Mouse (Mus musculus) lung, embryonic 14.5 days (tissue): Measurements from ENCODE around the gene Nkiras1. TPM values are rescaled to one million over a fixed set of nuclear protein-coding genes. Genes with fewer than 3 reads are reported as not detected.
"Not testable (repeated sequence)": the region's sequence is repeated elsewhere in the genome, so short reads cannot be mapped to it uniquely, and the experiment has no call there.

Experiments
- ATAC-seq: fragments of 200-750 bp; cut with Nextera tagmentation; 2 replicates; pipeline ENCODE4 v1.8.0; 2017; ENCODE audit warnings: mild to moderate bottlenecking, moderate TSS enrichment, moderate library complexity; ENCODE audit not compliant: insufficient read depth
- DNase-seq: peaks from one replicate; pipeline ENCODE4 v3.0.0-alpha.2; 2015
- H3K27ac ChIP-seq: fragments of 300-500 bp; sonication (generic); 2 replicates; pipeline ENCODE4 v1.5.1; 2014; ENCODE audit warnings: low read depth, mild to moderate bottlenecking, moderate library complexity
- H3K27me3 ChIP-seq: fragments of 300-500 bp; sonication (generic); 2 replicates; pipeline ENCODE4 v1.6.1; 2014; ENCODE audit warnings: low read length, control low read depth; ENCODE audit not compliant: insufficient read depth
- H3K36me3 ChIP-seq: fragments of 300-500 bp; sonication (generic); 2 replicates; pipeline ENCODE4 v1.6.1; 2014; ENCODE audit warnings: control low read depth; ENCODE audit not compliant: insufficient read depth
- H3K4me1 ChIP-seq: fragments of 300-500 bp; sonication (generic); 2 replicates; pipeline ENCODE4 v1.6.1; 2014; ENCODE audit warnings: antibody characterized with exemption, control low read depth; ENCODE audit not compliant: insufficient read depth
- H3K4me2 ChIP-seq: fragments of 300-500 bp; sonication (generic); 2 replicates; pipeline ENCODE4 v1.6.1; 2014; ENCODE audit warnings: mild to moderate bottlenecking
- H3K4me3 ChIP-seq: fragments of 300-500 bp; sonication (generic); 2 replicates; pipeline ENCODE4 v1.5.1; 2014; ENCODE audit warnings: low read depth, low read length
- H3K9ac ChIP-seq: fragments of 300-500 bp; sonication (generic); 2 replicates; pipeline ENCODE4 v1.6.1; 2014
- H3K9me3 ChIP-seq: fragments of 300-500 bp; sonication (generic); 2 replicates; pipeline ENCODE4 v1.6.1; 2016; ENCODE audit warnings: low read depth, low read length, control low read depth
- CTCF ChIP-seq: IDR thresholded peaks from 2 replicates; pipeline ENCODE4 v1.5.1; 2016; ENCODE audit warnings: antibody characterized with exemption, low read depth
- WGBS: fragments of 180-500 bp; shearing (Covaris S2); extraction: QIAGEN DNeasy Blood & Tissue Kit; methylation state at CpG from one replicate; pipeline ENCODE4 v1.1.7; 2014; 5-methylcytosine and 5-hydroxymethylcytosine counted together
- polyA plus RNA-seq: library from polyadenylated mRNA; unstranded; fragments of >200 nt; fragmentation: Nextera tagmentation; extraction: Ambion mirVana; gene quantifications from 2 replicates; pipeline ENCODE4 v1.2.1, GENCODE M21; 2014

Gene Nkiras1
- polyA plus RNA-seq, 1 experiment from 2014 or later: 12.8 TPM

DNA sequence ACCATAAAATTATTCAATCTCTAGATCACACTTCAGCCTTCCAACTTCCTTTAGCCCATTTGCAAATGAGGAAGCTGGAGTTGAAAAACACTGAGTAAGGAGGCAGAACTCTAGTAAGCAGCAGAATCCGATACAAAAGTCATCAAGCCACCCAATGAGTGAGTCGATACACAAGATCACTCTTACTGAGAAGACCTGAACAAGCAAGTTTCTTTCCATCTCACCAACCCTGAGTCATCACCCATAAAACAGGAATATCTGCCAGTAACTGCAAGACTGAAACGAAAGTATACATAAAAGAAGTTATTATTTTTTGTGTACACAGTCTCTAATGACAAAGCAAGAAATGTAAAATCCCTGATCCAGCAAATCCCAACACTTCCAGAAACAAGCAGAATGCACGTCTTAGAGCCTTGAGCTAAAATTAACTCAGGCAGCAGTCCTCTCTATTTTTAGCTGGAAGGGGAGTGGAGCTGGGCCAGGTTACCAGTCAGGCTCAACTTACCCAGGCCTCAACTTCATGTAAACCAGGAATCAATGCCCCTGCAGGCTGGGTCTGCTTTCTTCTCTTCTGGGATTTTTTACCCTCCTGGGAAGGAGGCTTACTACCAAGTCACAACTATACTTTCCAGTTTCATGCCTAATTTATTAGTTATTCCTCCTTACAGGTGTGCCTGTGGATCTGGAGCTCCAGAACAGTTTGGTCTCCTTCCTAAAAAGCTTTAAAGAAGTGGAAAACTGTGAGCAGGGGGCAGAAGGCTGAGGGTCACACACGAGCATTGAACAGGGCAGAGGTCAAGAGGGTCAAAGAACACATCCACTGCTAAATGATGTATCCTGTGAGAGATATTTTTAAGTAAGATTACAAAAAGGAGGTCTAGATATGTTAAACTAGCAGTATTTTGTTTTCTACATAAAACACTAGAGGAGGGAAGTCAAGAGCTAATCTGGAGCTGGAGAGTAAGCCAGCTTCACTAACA lies 36.7 kb upstream of the Nkiras1 start:
- H3K27me3 ChIP-seq: no peaks in the 10 kb centered on the region
- no peak overlapping the region for H3K4me3 ChIP-seq
- no peak overlapping the region for H3K4me2 ChIP-seq
- no peaks in the 10 kb centered on the region for H3K9me3 ChIP-seq
- no peaks in the 10 kb centered on the region for H3K36me3 ChIP-seq
- no peak overlapping the region for H3K27ac ChIP-seq
- no peak overlapping the region for H3K9ac ChIP-seq
- DNase-seq: no peak
- no peak for ATAC-seq
- TF ChIP-seq CTCF: no peak
- 57% methylated on average over 5 of the region's 5 CpGs for WGBS
- H3K4me1 ChIP-seq: no peaks in the 10 kb centered on the region

- WGBS: 79% methylated on average over 2 of the region's 2 CpGs
- DNase-seq, H3K36me3 ChIP-seq, H3K4me2 ChIP-seq, ATAC-seq, H3K9ac ChIP-seq, H3K9me3 ChIP-seq, H3K27me3 ChIP-seq, H3K27ac ChIP-seq, H3K4me3 ChIP-seq, H3K4me1 ChIP-seq: not testable (repeated sequence)
These were observed 34.3 kb upstream of the Nkiras1 start for GRCm38 (mm10) chr14:18236496-18237235.

- DNase-seq (peak; percentile 2), ATAC-seq (no peak)
- H3K36me3 ChIP-seq: no peaks in the 10 kb centered on the region
- H3K9me3 ChIP-seq: no peaks in the 10 kb centered on the region
- H3K27me3 ChIP-seq: no peaks in the 10 kb centered on the region
- TF ChIP-seq CTCF: no peak
- peak overlapping the region; percentile 74; the same call in 1 of the 2 replicates for H3K4me3 ChIP-seq
- WGBS: 63% methylated on average over 4 of the region's 4 CpGs
- H3K4me2 ChIP-seq: peak overlapping the region; percentile 82
- 0 out of 2 replicates have a peak overlapping the region, but pooled peaks have one; percentile 89 for H3K27ac ChIP-seq
- H3K4me1 ChIP-seq: no peaks in the 10 kb centered on the region
- H3K9ac ChIP-seq: no peak overlapping the region
These were observed 33.6 kb upstream of the Nkiras1 start for GRCm38 (mm10) chr14:18237381-18237780.

DNA sequence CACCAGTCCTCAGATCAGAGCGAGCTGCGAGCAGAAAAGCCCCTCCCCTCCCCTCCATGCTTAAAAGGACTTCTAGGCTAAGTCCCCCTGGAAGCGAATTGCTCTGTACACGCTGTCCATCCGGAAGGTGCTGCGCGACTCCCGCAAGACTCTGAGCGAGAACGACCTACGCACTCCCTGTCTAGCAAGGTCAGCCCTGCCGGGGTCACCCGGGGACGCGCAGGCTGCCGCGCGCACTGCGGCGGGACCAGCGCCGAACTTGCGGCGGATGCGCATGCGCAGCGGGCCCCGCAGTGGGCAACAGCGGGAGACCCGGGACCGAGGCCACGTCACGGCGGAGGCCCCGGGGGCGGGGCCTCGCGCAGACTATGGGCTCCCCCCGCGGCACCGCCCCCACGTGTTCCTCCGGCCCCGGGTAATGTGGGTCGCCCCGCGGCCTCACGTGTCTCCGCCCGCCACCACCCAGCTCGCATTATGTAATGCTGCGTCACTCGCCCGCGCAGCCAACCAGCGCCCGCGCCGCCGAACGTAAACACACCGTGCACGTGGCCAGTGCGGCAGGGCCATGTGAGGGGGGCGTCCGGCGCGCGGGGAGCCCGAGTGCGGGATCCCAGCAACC lies 32.7 kb upstream of the Nkiras1 start:
- H3K4me1 ChIP-seq: no peaks in the 10 kb centered on the region
- peak overlapping the region; percentile 74 for H3K4me3 ChIP-seq
- H3K9ac ChIP-seq: peak overlapping the region; percentile 70
- WGBS: under 1% methylated on average over 63 of the region's 71 CpGs
- H3K9me3 ChIP-seq: no peaks in the 10 kb centered on the region
- TF ChIP-seq CTCF: no peak
- peak overlapping the region; percentile 89 for H3K27ac ChIP-seq
- ATAC-seq (peak; percentile 91), DNase-seq (peak; percentile 99)
- H3K4me2 ChIP-seq: peak overlapping the region; percentile 82
- no peaks in the 10 kb centered on the region for H3K36me3 ChIP-seq
- no peaks in the 10 kb centered on the region for H3K27me3 ChIP-seq

DNA sequence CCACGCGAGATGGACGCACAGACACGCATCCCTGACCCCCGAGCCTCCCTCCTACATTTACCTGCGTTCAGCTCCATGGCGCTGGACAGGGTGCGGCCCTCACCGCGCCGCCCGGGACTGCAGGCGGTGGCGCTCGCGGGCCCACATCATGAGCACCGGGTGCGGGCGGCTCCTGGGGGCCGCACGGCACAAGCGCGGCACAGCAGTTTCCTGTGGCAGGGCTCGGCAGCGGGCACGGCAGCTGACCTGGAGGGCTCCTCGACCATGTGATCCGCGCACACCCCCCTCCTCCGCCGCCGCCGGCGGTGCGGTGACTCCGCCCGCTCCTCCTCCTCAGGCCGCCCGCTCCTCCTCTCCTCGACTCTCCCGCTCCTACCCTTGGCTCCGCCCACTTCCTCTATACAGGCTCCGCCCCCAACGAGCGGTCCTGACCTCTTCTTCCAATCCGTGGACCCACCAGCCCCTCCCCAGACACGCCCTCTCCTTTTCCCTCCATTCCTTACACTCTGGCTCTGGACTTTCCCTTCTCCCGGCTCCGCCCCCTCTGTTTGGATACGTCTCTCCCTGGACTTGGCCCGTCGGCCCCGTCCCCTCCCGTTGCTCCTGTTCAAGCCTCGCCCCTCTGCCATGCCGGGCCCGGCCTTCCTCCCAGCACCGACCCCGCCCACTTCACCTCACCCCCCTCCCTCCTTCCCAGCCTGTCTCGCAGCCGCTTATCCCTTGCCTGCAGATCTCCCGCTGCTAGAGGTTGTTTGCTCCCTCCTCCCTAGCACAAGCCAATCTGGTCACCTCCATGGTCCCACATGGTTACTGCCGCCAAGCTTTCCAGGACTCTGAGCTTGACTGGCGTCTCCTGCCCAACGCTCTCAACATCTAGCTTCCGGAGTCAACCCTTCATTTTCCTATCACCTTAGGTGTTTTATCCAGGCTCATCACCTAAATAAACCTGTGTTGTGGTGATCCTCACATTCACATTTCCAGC lies 31.9 kb upstream of the Nkiras1 start, which contains the start of gene Nr1d2:
Nr1d2 (minus strand) TSS at position 378 of the 982 bp plus-strand sequence.
- H3K9me3 ChIP-seq: no peaks in the 10 kb centered on the region
- peak; percentile 96 for ATAC-seq
- peak within 1 kb of the TSS; percentile 89 for H3K27ac ChIP-seq
- 2% methylated on average over 59 of the region's 66 CpGs for WGBS
- DNase-seq: peak; percentile 99
- no peak for TF ChIP-seq CTCF
- H3K4me1 ChIP-seq: no peaks in the 10 kb centered on the region
- peak within 1 kb of the TSS; percentile 82 for H3K4me2 ChIP-seq
- H3K4me3 ChIP-seq: peak within 1 kb of the TSS; percentile 74
- peak within 1 kb of the TSS; percentile 70 for H3K9ac ChIP-seq
- no peaks in the 10 kb centered on the region for H3K27me3 ChIP-seq
- no peaks in the 10 kb centered on the region for H3K36me3 ChIP-seq

GRCm38 (mm10) chr14:18240132-18240531 lies 30.8 kb upstream of the Nkiras1 start:
- 62% methylated on average over 7 of the region's 7 CpGs for WGBS
- no peaks in the 10 kb centered on the region for H3K27me3 ChIP-seq
- DNase-seq: no peak
- no peak for ATAC-seq
- no peak overlapping the region for H3K4me2 ChIP-seq
- no peak overlapping the region for H3K9ac ChIP-seq
- TF ChIP-seq CTCF: no peak
- no peaks in the 10 kb centered on the region for H3K9me3 ChIP-seq
- no peak overlapping the region for H3K27ac ChIP-seq
- H3K4me1 ChIP-seq: no peaks in the 10 kb centered on the region
- no peaks in the 10 kb centered on the region for H3K36me3 ChIP-seq
- H3K4me3 ChIP-seq: no peak overlapping the region
